Mouse (Mus musculus) myocyte (in vitro differentiated cells): Measurements from ENCODE around the gene Map2k4. TPM values are rescaled to one million over a fixed set of nuclear protein-coding genes. Genes with fewer than 3 reads are reported as not detected.

Source experiments
- H3K27me3 ChIP-seq: one replicate; pipeline ENCODE4 v1.6.1; 2011; ENCODE audit not compliant: control insufficient read depth, insufficient read depth, insufficient read length
- H3K36me3 ChIP-seq: one replicate; pipeline ENCODE4 v1.6.1; 2011; ENCODE audit not compliant: control insufficient read depth, insufficient read depth
- H3K4me2 ChIP-seq: one replicate; pipeline ENCODE4 v1.6.1; 2011; ENCODE audit warnings: low read depth, control low read depth
- H3K4me3 ChIP-seq: one replicate; pipeline ENCODE4 v1.5.1; 2011; ENCODE audit warnings: mild to moderate bottlenecking, control low read depth, moderate library complexity
- H3K79me2 ChIP-seq: one replicate; pipeline ENCODE4 v1.6.1; 2011; ENCODE audit not compliant: control insufficient read depth, insufficient read depth
- H3ac ChIP-seq: one replicate; pipeline ENCODE4 v1.6.1; 2011; ENCODE audit not compliant: control insufficient read depth, insufficient read length
- CEBPB ChIP-seq: IDR thresholded peaks from 2 replicates; pipeline ENCODE4 v1.6.1; 2011; ENCODE audit warnings: mild to moderate bottlenecking, moderate library complexity; ENCODE audit not compliant: poor library complexity, insufficient read depth, severe bottlenecking
- E2F4 ChIP-seq: IDR thresholded peaks from one replicate; pipeline ENCODE4 v1.6.1; 2011; ENCODE audit warnings: mild to moderate bottlenecking, control low read depth, moderate library complexity; ENCODE audit not compliant: insufficient read depth
- MAX ChIP-seq: IDR thresholded peaks from one replicate; pipeline ENCODE4 v1.6.1; 2011; ENCODE audit warnings: low read depth, mild to moderate bottlenecking, control low read depth
- MYOD1 ChIP-seq, 3 experiments: IDR thresholded peaks; one replicate each; pipeline ENCODE4 v1.6.1; 2011; ENCODE audit warnings: control low read depth in 2 of 3, low read depth in 2 of 3, mild to moderate bottlenecking in 2 of 3, moderate library complexity in 1 of 3; ENCODE audit not compliant: insufficient read length in 2 of 3, control insufficient read depth in 1 of 3
- MYOG ChIP-seq, 3 experiments: IDR thresholded peaks; one replicate each; pipeline ENCODE4 v1.6.1; 2011; ENCODE audit warnings: control low read depth in 2 of 3, low read depth in 2 of 3, mild to moderate bottlenecking in 2 of 3; ENCODE audit not compliant: insufficient read length in 2 of 3, control insufficient read depth in 1 of 3, insufficient read depth in 1 of 3
- POLR2A ChIP-seq: IDR thresholded peaks from one replicate; pipeline ENCODE4 v1.6.1; 2011; ENCODE audit warnings: low read depth, mild to moderate bottlenecking, control low read depth, moderate library complexity; ENCODE audit not compliant: insufficient read length
- POLR2AphosphoS2 ChIP-seq: IDR thresholded peaks from one replicate; pipeline ENCODE4 v1.6.1; 2011; ENCODE audit warnings: low read depth, control low read depth; ENCODE audit not compliant: insufficient read length
- REST ChIP-seq: IDR thresholded peaks from one replicate; pipeline ENCODE4 v1.6.1; 2011; ENCODE audit warnings: mild to moderate bottlenecking, control low read depth, moderate library complexity; ENCODE audit not compliant: insufficient read depth, insufficient read length
- SRF ChIP-seq: IDR thresholded peaks from one replicate; pipeline ENCODE4 v1.6.1; 2011; ENCODE audit warnings: low read depth; ENCODE audit not compliant: control insufficient read depth, insufficient read length
- TCF12 ChIP-seq: IDR thresholded peaks from one replicate; pipeline ENCODE4 v1.6.1; 2011; ENCODE audit warnings: mild to moderate bottlenecking, control low read depth; ENCODE audit not compliant: poor library complexity, insufficient read depth, severe bottlenecking
- TCF3 ChIP-seq: IDR thresholded peaks from one replicate; pipeline ENCODE4 v1.6.1; 2011; ENCODE audit warnings: low read depth, control low read depth; ENCODE audit not compliant: insufficient read length
- USF1 ChIP-seq: IDR thresholded peaks from one replicate; pipeline ENCODE4 v1.6.1; 2011; ENCODE audit warnings: low read depth, mild to moderate bottlenecking, control low read depth, moderate library complexity
- polyA plus RNA-seq: library from polyadenylated mRNA; unstranded; fragments of >200 nt; fragmentation: generic; extraction: Trizol; gene quantifications from one replicate; pipeline ENCODE4 v1.2.1, GENCODE M21; 2012; ENCODE audit warnings: missing spikeins

Gene Map2k4
- polyA plus RNA-seq, 1 experiment: 29.1 TPM

DNA sequence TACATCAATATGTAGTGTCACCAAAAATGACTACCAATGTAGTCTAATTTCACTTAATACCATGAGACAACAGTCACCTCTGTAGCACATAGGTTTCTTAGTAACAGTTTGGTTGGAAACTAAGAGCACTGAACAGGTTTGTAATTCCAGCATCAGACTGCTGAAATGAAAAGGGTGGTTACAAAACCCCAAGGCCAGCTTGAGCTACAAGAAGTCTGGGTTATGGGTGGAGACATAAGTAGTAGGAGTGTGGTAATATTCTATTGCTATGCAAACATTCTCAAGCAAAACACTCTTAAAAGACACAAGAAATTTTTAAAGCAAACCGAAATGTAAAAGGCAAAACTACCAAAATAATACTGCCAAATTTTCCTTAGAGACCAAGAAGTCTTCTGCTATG is 16.6 kb downstream of the Map2k4 start:
- Histone ChIP-seq H3ac (no peak overlapping the region), H3K36me3 (no peaks in the 10 kb centered on the region), H3K4me3 (no peak overlapping the region), H3K27me3 (no peaks in the 10 kb centered on the region), H3K4me2 (no peak overlapping the region), H3K79me2 (peaks cover 90% of the 10 kb centered on the region)
- no peak for TF ChIP-seq TCF3
- no peak for TF ChIP-seq MYOG (IDR thresholded peaks at IDR 0.05; ENCODE audit: control insufficient read depth in 1 of 3, insufficient read depth in 1 of 3, insufficient read length in 2 of 3, low read depth in 2 of 3)
- no peak for TF ChIP-seq CEBPB
- TF ChIP-seq SRF: no peak
- no peak for TF ChIP-seq POLR2AphosphoS2
- TF ChIP-seq POLR2A: no peak
- no peak for TF ChIP-seq MAX
- no peak for TF ChIP-seq USF1
- no peak for TF ChIP-seq MYOD1 (IDR thresholded peaks at IDR 0.05; ENCODE audit: control insufficient read depth in 1 of 3, insufficient read length in 2 of 3, low read depth in 2 of 3)
- TF ChIP-seq E2F4: no peak

DNA sequence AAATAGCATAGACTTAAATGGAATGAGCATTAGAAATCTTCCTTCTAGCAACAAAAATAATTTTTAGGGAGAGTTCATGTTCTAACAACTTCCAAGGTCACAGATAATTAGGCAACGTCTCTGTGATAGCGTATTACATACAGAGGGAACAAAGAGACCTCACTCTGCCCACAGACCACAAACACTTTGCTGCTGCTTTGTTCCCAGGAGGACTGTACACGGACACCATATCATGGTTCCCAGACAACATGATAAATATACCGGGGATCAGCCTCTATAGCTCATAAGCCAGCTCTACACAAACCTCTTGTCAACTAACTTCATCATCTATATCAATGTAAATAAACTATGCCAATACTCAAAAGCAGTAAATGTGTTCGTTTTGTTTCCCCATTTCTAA is 18.1 kb downstream of the Map2k4 start:
- Histone ChIP-seq H3ac (no peak overlapping the region), H3K27me3 (no peaks in the 10 kb centered on the region), H3K79me2 (peaks cover 89% of the 10 kb centered on the region), H3K4me3 (no peak overlapping the region), H3K4me2 (no peak overlapping the region), H3K36me3 (no peaks in the 10 kb centered on the region)
- no peak for TF ChIP-seq POLR2A
- TF ChIP-seq REST: no peak

- Histone ChIP-seq H3K4me3 (no peak overlapping the region), H3K4me2 (no peak overlapping the region), H3ac (no peak overlapping the region), H3K36me3 (no peaks in the 10 kb centered on the region), H3K27me3 (no peaks in the 10 kb centered on the region), H3K79me2 (peaks cover 88% of the 10 kb centered on the region)
- TF ChIP-seq MAX: no peak
- TF ChIP-seq REST: no peak
Observed at GRCm38 (mm10) chr11:65768445-65768844, 19.7 kb downstream of the Map2k4 start.

- Histone ChIP-seq H3K4me3 (no peak overlapping the region), H3K36me3 (no peaks in the 10 kb centered on the region), H3ac (no peak overlapping the region), H3K79me2 (peaks cover 81% of the 10 kb centered on the region), H3K27me3 (no peaks in the 10 kb centered on the region), H3K4me2 (no peak overlapping the region)
- no peak for TF ChIP-seq POLR2A
- no peak for TF ChIP-seq MYOD1 (IDR thresholded peaks at IDR 0.05; ENCODE audit: control insufficient read depth in 1 of 3, insufficient read length in 2 of 3, low read depth in 2 of 3)
- TF ChIP-seq E2F4: no peak
- TF ChIP-seq MYOG (IDR thresholded peaks at IDR 0.05; ENCODE audit: control insufficient read depth in 1 of 3, insufficient read depth in 1 of 3, insufficient read length in 2 of 3, low read depth in 2 of 3): no peak
- no peak for TF ChIP-seq USF1
- TF ChIP-seq TCF3: no peak
- TF ChIP-seq SRF: no peak
- TF ChIP-seq MAX: no peak
- no peak for TF ChIP-seq POLR2AphosphoS2
- no peak for TF ChIP-seq REST
- TF ChIP-seq CEBPB: no peak
- no peak for TF ChIP-seq TCF12
Observed at GRCm38 (mm10) chr11:65760912-65761311, 27.2 kb downstream of the Map2k4 start.

GRCm38 (mm10) chr11:65759350-65759749 is 28.7 kb downstream of the Map2k4 start:
- Histone ChIP-seq H3K4me2 (no peak overlapping the region), H3K79me2 (peaks cover 67% of the 10 kb centered on the region), H3K27me3 (no peaks in the 10 kb centered on the region), H3K4me3 (no peak overlapping the region), H3ac (no peak overlapping the region), H3K36me3 (no peaks in the 10 kb centered on the region)
- TF ChIP-seq MYOG (IDR thresholded peaks at IDR 0.05; ENCODE audit: control insufficient read depth in 1 of 3, insufficient read depth in 1 of 3, insufficient read length in 2 of 3, low read depth in 2 of 3): no peak
- no peak for TF ChIP-seq TCF12
- no peak for TF ChIP-seq MAX
- TF ChIP-seq POLR2AphosphoS2: no peak
- TF ChIP-seq POLR2A: no peak
- no peak for TF ChIP-seq CEBPB
- no peak for TF ChIP-seq REST
- no peak for TF ChIP-seq USF1
- no peak for TF ChIP-seq SRF
- no peak for TF ChIP-seq TCF3
- TF ChIP-seq E2F4: no peak

GRCm38 (mm10) chr11:65754161-65754560 is 33.9 kb downstream of the Map2k4 start:
- Histone ChIP-seq H3ac (no peak overlapping the region), H3K4me3 (no peak overlapping the region), H3K36me3 (peaks cover 3% of the 10 kb centered on the region), H3K79me2 (peaks cover 21% of the 10 kb centered on the region), H3K4me2 (no peak overlapping the region), H3K27me3 (no peaks in the 10 kb centered on the region)
- TF ChIP-seq REST: no peak
- no peak for TF ChIP-seq E2F4
